Mouse (Mus musculus) stomach, embryonic 15.5 days (tissue): ENCODE data around the gene Esrrg. TPM values are rescaled to one million over a fixed set of nuclear protein-coding genes. Genes with fewer than 3 reads are reported as not detected.
A peak's percentile ranks its signal among the peaks of the same experiment; 100 is the strongest.

Source experiments
- ATAC-seq: fragments of 200-750 bp; cut with Nextera tagmentation; 2 replicates; pipeline ENCODE4 v1.8.0; 2017; ENCODE audit warnings: low read depth, moderate number of reproducible peaks, moderate TSS enrichment; ENCODE audit not compliant: insufficient read depth, low FRiP score
- H3K27ac ChIP-seq: fragments of 300-500 bp; sonication (generic); 2 replicates; pipeline ENCODE4 v1.5.1; 2015; ENCODE audit warnings: mild to moderate bottlenecking, inconsistent platforms
- H3K27me3 ChIP-seq: fragments of 300-500 bp; sonication (generic); replicated peaks from 2 replicates; pipeline ENCODE4 v1.6.1; 2015; ENCODE audit warnings: inconsistent platforms
- H3K36me3 ChIP-seq: fragments of 300-500 bp; sonication (generic); 2 replicates; pipeline ENCODE4 v1.6.1; 2015; ENCODE audit warnings: inconsistent platforms
- H3K4me1 ChIP-seq: fragments of 300-500 bp; sonication (generic); 2 replicates; pipeline ENCODE4 v1.6.1; 2015; ENCODE audit warnings: inconsistent platforms
- H3K4me2 ChIP-seq: fragments of 300-500 bp; sonication (generic); 2 replicates; pipeline ENCODE4 v1.6.1; 2015; ENCODE audit warnings: mild to moderate bottlenecking, inconsistent platforms
- H3K4me3 ChIP-seq: fragments of 300-500 bp; sonication (generic); replicated peaks from 2 replicates; pipeline ENCODE4 v1.5.1; 2015; ENCODE audit warnings: inconsistent platforms
- H3K9ac ChIP-seq: fragments of 300-500 bp; sonication (generic); 2 replicates; pipeline ENCODE4 v1.6.1; 2015; ENCODE audit warnings: inconsistent platforms
- H3K9me3 ChIP-seq: fragments of 300-500 bp; sonication (generic); 2 replicates; pipeline ENCODE4 v1.6.1; 2016; ENCODE audit warnings: inconsistent platforms
- WGBS: fragments of 180-500 bp; shearing (Covaris S2); methylation state at CpG from one replicate; pipeline ENCODE4 v1.1.7; 2015; 5-methylcytosine and 5-hydroxymethylcytosine counted together
- polyA plus RNA-seq: library from polyadenylated mRNA; unstranded; fragments of >200 nt; fragmentation: Nextera tagmentation; extraction: Ambion mirVana; gene quantifications from 2 replicates; pipeline ENCODE4 v1.2.1, GENCODE M21; 2015

The Esrrg gene
- polyA plus RNA-seq, 1 experiment from 2014 or later = 8.2 TPM

GRCm38 (mm10) chr1:188031276-188031675 is 422.7 kb downstream of the Esrrg start:
- Histone ChIP-seq H3K27me3 (no peaks in the 10 kb centered on the region), H3K4me3 (no peak overlapping the region), H3K27ac (no peak overlapping the region), H3K4me2 (no peak overlapping the region), H3K9me3 (no peaks in the 10 kb centered on the region), H3K9ac (no peak overlapping the region), H3K4me1 (no peaks in the 10 kb centered on the region), H3K36me3 (no peaks in the 10 kb centered on the region)
- WGBS = 49% methylated on average over 4 of the region's 4 CpGs
- ATAC-seq = no peak

- Histone ChIP-seq H3K9ac (no peak overlapping the region), H3K4me3 (no peak overlapping the region), H3K9me3 (no peaks in the 10 kb centered on the region), H3K36me3 (no peaks in the 10 kb centered on the region), H3K4me2 (no peak overlapping the region), H3K4me1 (no peaks in the 10 kb centered on the region), H3K27me3 (no peaks in the 10 kb centered on the region), H3K27ac (no peak overlapping the region)
- 47% methylated on average over 8 of the region's 8 CpGs for WGBS
- no peak for ATAC-seq
Observed at GRCm38 (mm10) chr1:188035957-188036356, 427.4 kb downstream of the Esrrg start.

- H3K9ac ChIP-seq = no peak overlapping the region
- WGBS = 78% methylated on average over 6 of the region's 6 CpGs
- no peaks in the 10 kb centered on the region for H3K36me3 ChIP-seq
- no peak overlapping the region for H3K27ac ChIP-seq
- no peaks in the 10 kb centered on the region for H3K27me3 ChIP-seq
- H3K9me3 ChIP-seq = no peaks in the 10 kb centered on the region
- ATAC-seq = no peak
- H3K4me3 ChIP-seq = no peak overlapping the region
- no peak overlapping the region for H3K4me2 ChIP-seq
- H3K4me1 ChIP-seq = no peaks in the 10 kb centered on the region
Observed at GRCm38 (mm10) chr1:188046691-188047121, 438.1 kb downstream of the Esrrg start.

- no peaks in the 10 kb centered on the region for H3K36me3 ChIP-seq
- no peaks in the 10 kb centered on the region for H3K27me3 ChIP-seq
- H3K4me2 ChIP-seq = no peak overlapping the region
- no peaks in the 10 kb centered on the region for H3K9me3 ChIP-seq
- no peak for ATAC-seq
- no peaks in the 10 kb centered on the region for H3K4me1 ChIP-seq
- 70% methylated on average over 3 of the region's 3 CpGs for WGBS
- H3K4me3 ChIP-seq = no peak overlapping the region
- H3K27ac ChIP-seq = no peak overlapping the region
- H3K9ac ChIP-seq = no peak overlapping the region
Observed at GRCm38 (mm10) chr1:188047148-188047547, 438.6 kb downstream of the Esrrg start.

GRCm38 (mm10) chr1:188055888-188056287 is 447.3 kb downstream of the Esrrg start:
- no peaks in the 10 kb centered on the region for H3K9me3 ChIP-seq
- H3K9ac ChIP-seq = no peak overlapping the region
- 56% methylated on average over 3 of the region's 3 CpGs for WGBS
- H3K36me3 ChIP-seq = no peaks in the 10 kb centered on the region
- ATAC-seq = peak; percentile 47
- H3K27ac ChIP-seq = no peak overlapping the region
- 0 out of 2 replicates have a peak overlapping the region, but pooled peaks have one; percentile 8 for H3K4me2 ChIP-seq
- H3K4me1 ChIP-seq = no peaks in the 10 kb centered on the region
- H3K27me3 ChIP-seq = no peaks in the 10 kb centered on the region
- no peak overlapping the region for H3K4me3 ChIP-seq

- Histone ChIP-seq H3K9me3 (no peaks in the 10 kb centered on the region), H3K4me2 (no peak overlapping the region), H3K9ac (no peak overlapping the region), H3K4me1 (no peaks in the 10 kb centered on the region), H3K4me3 (no peak overlapping the region), H3K36me3 (no peaks in the 10 kb centered on the region), H3K27me3 (no peaks in the 10 kb centered on the region), H3K27ac (no peak overlapping the region)
- no peak for ATAC-seq
- WGBS = 66% methylated on average over 4 of the region's 4 CpGs
Observed at GRCm38 (mm10) chr1:188057892-188058291, 449.3 kb downstream of the Esrrg start.

- H3K27me3 ChIP-seq = no peaks in the 10 kb centered on the region
- H3K4me2 ChIP-seq = no peak overlapping the region
- H3K9me3 ChIP-seq = no peaks in the 10 kb centered on the region
- H3K4me1 ChIP-seq = no peaks in the 10 kb centered on the region
- no peak for ATAC-seq
- H3K4me3 ChIP-seq = no peak overlapping the region
- H3K9ac ChIP-seq = no peak overlapping the region
- no peaks in the 10 kb centered on the region for H3K36me3 ChIP-seq
- H3K27ac ChIP-seq = no peak overlapping the region
- 86% methylated on average over 6 of the region's 6 CpGs for WGBS
Observed at GRCm38 (mm10) chr1:188059006-188059405, 450.4 kb downstream of the Esrrg start.

- no peak for ATAC-seq
- Histone ChIP-seq H3K27ac (no peak overlapping the region), H3K9ac (no peak overlapping the region), H3K4me2 (no peak overlapping the region), H3K27me3 (no peaks in the 10 kb centered on the region), H3K4me1 (no peaks in the 10 kb centered on the region), H3K4me3 (no peak overlapping the region), H3K36me3 (no peaks in the 10 kb centered on the region), H3K9me3 (no peaks in the 10 kb centered on the region)
- 85% methylated on average over 7 of the region's 7 CpGs for WGBS
Observed at GRCm38 (mm10) chr1:188060493-188060892, 451.9 kb downstream of the Esrrg start.

- Histone ChIP-seq H3K27ac (no peak overlapping the region), H3K9me3 (no peaks in the 10 kb centered on the region), H3K27me3 (no peaks in the 10 kb centered on the region), H3K4me1 (no peaks in the 10 kb centered on the region), H3K9ac (no peak overlapping the region), H3K4me3 (no peak overlapping the region), H3K36me3 (no peaks in the 10 kb centered on the region), H3K4me2 (no peak overlapping the region)
- WGBS = 59% methylated on average over 9 of the region's 9 CpGs
- no peak for ATAC-seq
Observed at GRCm38 (mm10) chr1:188068833-188069232, 460.2 kb downstream of the Esrrg start.

- Histone ChIP-seq H3K9me3 (no peaks in the 10 kb centered on the region), H3K9ac (no peak overlapping the region), H3K27me3 (no peaks in the 10 kb centered on the region), H3K4me3 (no peak overlapping the region), H3K36me3 (no peaks in the 10 kb centered on the region), H3K4me1 (no peaks in the 10 kb centered on the region), H3K27ac (no peak overlapping the region), H3K4me2 (no peak overlapping the region)
- ATAC-seq = no peak
Observed at GRCm38 (mm10) chr1:188069849-188070248, 461.3 kb downstream of the Esrrg start.

GRCm38 (mm10) chr1:188077561-188078195 is 469.1 kb downstream of the Esrrg start:
- no peaks in the 10 kb centered on the region for H3K36me3 ChIP-seq
- no peak overlapping the region for H3K9ac ChIP-seq
- WGBS = 80% methylated on average over 11 of the region's 11 CpGs
- no peak for ATAC-seq
- H3K4me3 ChIP-seq = no peak overlapping the region
- no peaks in the 10 kb centered on the region for H3K27me3 ChIP-seq
- no peak overlapping the region for H3K4me2 ChIP-seq
- no peaks in the 10 kb centered on the region for H3K9me3 ChIP-seq
- H3K4me1 ChIP-seq = no peaks in the 10 kb centered on the region
- no peak overlapping the region for H3K27ac ChIP-seq

GRCm38 (mm10) chr1:188080261-188080875 is 471.8 kb downstream of the Esrrg start:
- Histone ChIP-seq H3K4me1 (no peaks in the 10 kb centered on the region), H3K4me2 (no peak overlapping the region), H3K9me3 (no peaks in the 10 kb centered on the region), H3K27me3 (no peaks in the 10 kb centered on the region), H3K36me3 (no peaks in the 10 kb centered on the region), H3K9ac (no peak overlapping the region), H3K27ac (no peak overlapping the region), H3K4me3 (no peak overlapping the region)
- WGBS = 50% methylated on average over 12 of the region's 12 CpGs
- ATAC-seq = no peak
